Mouse (Mus musculus): ENCODE measurements around the gene Csk.

DNA sequence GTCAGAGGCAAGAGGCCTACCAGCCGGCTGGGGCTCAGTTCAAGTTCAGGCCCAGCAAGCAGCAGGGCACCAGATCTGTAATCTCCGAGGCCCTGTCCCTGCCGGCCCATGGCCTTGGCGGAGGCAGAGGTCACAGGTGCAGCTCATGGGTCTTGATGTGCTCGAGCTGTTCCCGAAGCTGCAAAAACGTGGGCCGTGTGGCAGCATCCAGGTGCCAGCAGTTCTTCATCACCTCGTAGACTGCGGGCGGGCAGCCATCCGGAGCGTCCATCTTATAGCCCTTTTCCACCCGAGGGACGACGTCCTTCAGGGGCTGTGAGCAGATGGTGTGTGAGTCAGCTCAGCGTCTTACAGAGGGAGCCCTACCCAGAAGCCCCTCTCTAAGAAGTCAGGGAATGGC, 26.2 kb downstream of the Csk start:
- TF ChIP-seq EP300 (IDR thresholded peaks at IDR 0.05; ENCODE audit: low read depth): no peak
- TF ChIP-seq CTCF (IDR thresholded peaks at IDR 0.05; ENCODE audit: low read depth): no peak
